Mouse (Mus musculus): ENCODE measurements around the gene Zbtb16. TPM values are rescaled to one million over a fixed set of nuclear protein-coding genes. Genes with fewer than 3 reads are reported as not detected.
A peak's percentile ranks its signal among the peaks of the same experiment; 100 is the strongest.

Zbtb16 gene
- polyA plus RNA-seq, 1 experiment from 2014 or later = 2.1 TPM

DNA sequence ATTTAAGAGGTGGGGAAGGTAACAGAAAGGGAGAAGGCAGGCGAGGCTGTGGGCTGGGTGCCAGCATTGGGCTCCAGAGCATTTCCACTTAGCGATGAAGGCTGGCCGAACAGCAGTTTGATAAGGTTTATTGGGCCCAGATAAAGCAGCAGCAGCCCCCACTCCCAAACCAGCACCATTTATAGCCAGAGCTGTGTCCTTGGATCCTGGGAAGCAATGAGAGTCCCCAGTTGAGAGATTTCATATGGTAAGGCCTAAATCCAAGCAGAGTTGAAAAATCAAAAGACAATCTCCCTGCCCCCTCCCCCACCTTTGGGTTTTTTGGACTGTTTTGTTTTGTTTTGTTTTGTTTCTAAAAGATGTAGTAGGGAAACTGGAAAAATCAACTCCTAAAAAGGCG lies 2.3 kb upstream of the Zbtb16 start:
- Histone ChIP-seq H3K27ac (no peak overlapping the region), H3K4me1 (peaks cover 33% of the 10 kb centered on the region), H3K4me2 (no peak overlapping the region), H3K9me3 (replicated peaks) (no peaks in the 10 kb centered on the region), H3K9ac (no peak overlapping the region), H3K4me3 (replicated peaks) (no peak overlapping the region), H3K36me3 (no peaks in the 10 kb centered on the region), H3K27me3 (peaks cover 79% of the 10 kb centered on the region)
- ATAC-seq (replicated peaks; ENCODE audit: low FRiP score) = no peak
- 37% methylated on average over 4 of the region's 4 CpGs for WGBS

DNA sequence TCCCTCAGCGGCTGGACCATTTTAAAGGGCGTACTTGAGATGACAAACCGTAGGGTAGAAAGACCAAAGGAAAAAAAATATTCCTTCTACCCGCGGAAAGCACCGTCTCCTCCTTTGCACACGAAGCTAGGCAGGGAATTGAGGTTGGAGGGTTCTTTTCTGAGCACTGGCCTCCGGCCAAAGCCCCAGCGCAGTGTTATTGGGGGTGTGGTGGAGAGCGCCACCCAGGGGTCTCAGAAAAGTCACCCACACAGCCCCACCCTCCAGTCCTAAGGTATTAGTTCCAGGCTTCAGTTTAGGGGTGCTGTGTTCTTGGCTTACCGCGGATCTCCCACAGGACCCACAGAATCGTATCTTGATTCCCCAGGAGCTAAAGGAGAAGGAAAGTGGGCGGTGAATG lies 1.2 kb upstream of the Zbtb16 start:
- Histone ChIP-seq H3K4me3 (replicated peaks) (peak overlapping the region; percentile 64; the same call in 1 of the 2 replicates), H3K27me3 (peaks cover 85% of the 10 kb centered on the region), H3K4me1 (peaks cover 33% of the 10 kb centered on the region), H3K36me3 (no peaks in the 10 kb centered on the region), H3K27ac (no peak overlapping the region), H3K4me2 (peak overlapping the region; percentile 98), H3K9ac (no peak overlapping the region), H3K9me3 (replicated peaks) (no peaks in the 10 kb centered on the region)
- 12% methylated on average over 14 of the region's 14 CpGs for WGBS
- ATAC-seq (replicated peaks; ENCODE audit: low FRiP score) = no peak

DNA sequence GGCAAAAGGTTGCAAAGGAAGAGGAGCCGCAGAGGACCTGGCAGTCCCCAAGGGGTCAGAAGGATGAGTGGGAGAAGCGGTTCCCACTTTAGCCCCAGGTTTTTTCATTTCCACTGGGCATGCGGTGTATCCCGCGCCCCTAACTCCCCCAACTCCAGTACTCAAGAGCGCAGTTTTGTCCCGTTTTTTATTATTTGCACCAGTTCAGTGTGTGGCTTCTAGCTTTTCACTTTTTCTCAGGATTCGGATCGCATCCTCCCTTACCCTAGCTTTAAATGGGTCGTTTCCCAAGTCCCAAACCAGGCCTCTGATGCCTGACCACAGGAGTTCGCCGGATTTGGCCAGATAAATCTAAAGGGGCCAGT lies 526 bp upstream of the Zbtb16 start:
- peak overlapping the region; percentile 64 for H3K4me3 ChIP-seq (replicated peaks)
- no peak overlapping the region for H3K27ac ChIP-seq
- no peaks in the 10 kb centered on the region for H3K9me3 ChIP-seq (replicated peaks)
- no peak; the same call in 1 of the 2 replicates for ATAC-seq (replicated peaks; ENCODE audit: low FRiP score)
- H3K4me1 ChIP-seq = peaks cover 33% of the 10 kb centered on the region
- H3K27me3 ChIP-seq = peaks cover 91% of the 10 kb centered on the region
- H3K9ac ChIP-seq = peak overlapping the region; percentile 50; the same call in 1 of the 2 replicates
- peak overlapping the region; percentile 98 for H3K4me2 ChIP-seq
- H3K36me3 ChIP-seq = no peaks in the 10 kb centered on the region
- WGBS = 1% methylated on average over 12 of the region's 12 CpGs

DNA sequence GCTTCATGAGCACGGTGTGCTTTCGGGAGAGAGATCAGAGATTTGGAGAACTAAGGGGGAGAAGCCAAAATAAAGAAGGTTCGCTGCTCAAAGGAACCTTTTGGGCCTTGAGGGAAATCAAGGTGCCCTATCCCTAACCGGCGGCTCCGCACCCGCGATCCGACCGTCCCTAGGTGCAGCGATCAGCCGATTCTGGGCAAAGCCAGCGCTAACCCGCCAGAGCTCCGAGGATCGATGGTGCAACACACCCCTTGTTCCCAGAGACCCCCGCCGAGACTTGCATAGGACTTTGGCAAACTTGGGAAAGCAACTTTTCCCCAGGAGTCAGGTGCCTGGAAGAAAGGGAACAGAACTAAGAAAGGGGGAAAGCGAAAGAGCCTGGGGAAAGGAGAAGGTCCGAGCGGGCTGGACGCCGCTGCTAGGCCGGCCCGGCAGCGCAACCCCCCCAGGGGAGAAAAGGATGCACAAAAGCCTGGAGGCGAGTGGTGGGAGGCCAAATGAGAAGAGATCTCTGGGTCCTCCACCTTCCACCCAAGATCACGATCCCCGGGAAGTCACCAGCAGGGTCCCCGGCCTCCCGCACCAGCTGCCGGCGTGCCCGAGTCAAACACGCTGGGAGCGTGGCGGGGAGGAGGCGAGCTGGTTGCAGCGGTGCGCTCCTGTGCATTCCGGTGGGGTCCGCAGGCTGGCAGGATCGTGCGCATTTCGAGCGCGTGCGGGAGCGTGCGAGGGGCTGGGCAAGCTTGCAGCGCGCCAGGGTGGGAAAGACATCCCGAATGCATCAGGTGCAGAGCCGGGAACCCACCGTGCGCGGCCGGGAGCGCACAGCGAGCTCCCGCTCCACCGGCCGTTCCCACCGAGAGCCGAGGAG lies 1.2 kb downstream of the Zbtb16 start:
- H3K9me3 ChIP-seq (replicated peaks) = no peaks in the 10 kb centered on the region
- under 1% methylated on average over 65 of the region's 65 CpGs for WGBS
- peak overlapping the region; percentile 98 for H3K4me2 ChIP-seq
- no peak overlapping the region for H3K27ac ChIP-seq
- peaks cover 33% of the 10 kb centered on the region for H3K4me1 ChIP-seq
- no peaks in the 10 kb centered on the region for H3K36me3 ChIP-seq
- peaks cover 95% of the 10 kb centered on the region for H3K27me3 ChIP-seq
- peak overlapping the region; percentile 33 for H3K9ac ChIP-seq
- ATAC-seq (replicated peaks; ENCODE audit: low FRiP score) = no peak
- peak overlapping the region; percentile 64 for H3K4me3 ChIP-seq (replicated peaks)

DNA sequence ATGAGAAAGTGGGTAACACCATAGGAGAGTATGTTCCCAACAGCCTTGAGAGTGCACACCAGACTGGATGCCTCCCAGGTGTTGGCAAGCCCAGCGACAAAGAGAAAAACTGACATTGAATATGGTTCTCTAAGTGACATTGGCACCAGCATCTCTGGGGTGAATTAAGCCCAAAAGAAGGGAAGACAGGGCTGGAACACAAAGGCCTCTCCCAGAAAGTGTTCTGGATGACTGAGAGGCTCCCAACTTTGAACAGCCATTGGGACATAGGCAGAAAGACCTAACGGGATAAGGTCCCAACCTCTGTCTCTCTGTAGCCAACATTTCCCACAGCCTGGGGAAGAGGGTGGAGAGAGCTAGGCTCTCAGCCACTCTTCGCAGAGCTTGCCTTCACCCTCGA lies 2.0 kb downstream of the Zbtb16 start:
- H3K27ac ChIP-seq = no peak overlapping the region
- no peak for ATAC-seq (replicated peaks; ENCODE audit: low FRiP score)
- peaks cover 33% of the 10 kb centered on the region for H3K4me1 ChIP-seq
- H3K4me3 ChIP-seq (replicated peaks) = peak overlapping the region; percentile 64
- 23% methylated on average over 4 of the region's 4 CpGs for WGBS
- H3K27me3 ChIP-seq = peaks cover 89% of the 10 kb centered on the region
- no peaks in the 10 kb centered on the region for H3K9me3 ChIP-seq (replicated peaks)
- H3K36me3 ChIP-seq = no peaks in the 10 kb centered on the region
- peak overlapping the region; percentile 98; the same call in 1 of the 2 replicates for H3K4me2 ChIP-seq
- no peak overlapping the region for H3K9ac ChIP-seq

DNA sequence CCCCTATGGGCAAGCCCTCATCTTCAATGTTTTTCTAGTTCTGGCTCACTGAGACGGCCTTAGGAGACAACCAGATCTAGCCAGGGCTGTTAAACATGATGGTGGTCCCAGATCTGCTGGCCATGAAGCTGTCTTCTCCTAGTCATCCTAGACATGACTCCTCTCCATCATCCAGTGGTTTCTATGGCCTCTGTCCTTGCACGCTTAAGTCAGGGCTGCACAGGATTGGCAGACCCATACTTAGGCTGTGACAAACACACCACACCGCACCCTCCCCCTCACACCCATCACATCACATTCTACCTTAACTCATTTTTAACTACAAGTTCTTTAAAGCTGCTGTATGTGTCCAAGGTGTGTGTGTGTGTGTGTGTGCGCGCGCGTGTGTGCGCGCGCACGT lies 2.5 kb downstream of the Zbtb16 start:
- no peak overlapping the region for H3K4me3 ChIP-seq (replicated peaks)
- H3K9me3 ChIP-seq (replicated peaks) = no peaks in the 10 kb centered on the region
- H3K4me1 ChIP-seq = peaks cover 31% of the 10 kb centered on the region
- H3K9ac ChIP-seq = no peak overlapping the region
- no peaks in the 10 kb centered on the region for H3K36me3 ChIP-seq
- H3K4me2 ChIP-seq = no peak overlapping the region
- WGBS = 88% methylated on average over 11 of the region's 11 CpGs
- no peak overlapping the region for H3K27ac ChIP-seq
- ATAC-seq (replicated peaks; ENCODE audit: low FRiP score) = no peak
- peaks cover 88% of the 10 kb centered on the region for H3K27me3 ChIP-seq

DNA sequence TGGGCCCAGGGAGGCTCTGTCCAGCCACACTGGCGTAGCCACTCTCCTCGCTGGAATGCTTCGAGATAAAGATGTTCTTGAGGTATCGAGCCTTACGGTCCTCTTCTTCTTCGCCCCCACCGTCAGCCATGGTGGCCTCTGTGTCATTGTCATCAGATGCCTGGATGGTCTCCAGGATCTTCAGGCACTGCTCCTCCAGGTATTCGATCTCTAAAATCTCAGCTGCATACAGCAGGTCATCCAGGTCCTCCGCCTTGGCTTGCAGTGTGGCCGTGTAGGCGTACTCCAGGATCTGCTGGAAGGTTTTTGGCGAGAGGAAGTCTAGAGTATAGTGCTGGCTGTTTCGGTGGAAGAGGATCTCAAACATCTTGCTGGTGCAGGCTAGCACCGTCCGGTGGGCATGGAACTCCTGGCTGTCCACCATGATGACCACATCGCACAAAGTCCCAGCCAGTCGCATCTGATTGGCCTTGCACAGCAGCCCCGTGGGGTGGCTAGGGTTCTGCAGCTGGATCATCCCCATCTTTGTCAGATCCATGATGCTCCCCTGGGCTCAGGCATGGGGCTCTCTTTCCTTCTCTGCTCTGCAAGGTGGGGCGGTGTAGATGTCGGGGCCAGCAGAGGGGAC lies 3.4 kb downstream of the Zbtb16 start:
- WGBS = 92% methylated on average over 20 of the region's 20 CpGs
- Histone ChIP-seq H3K27me3 (peaks cover 85% of the 10 kb centered on the region), H3K27ac (no peak overlapping the region), H3K9me3 (replicated peaks) (no peaks in the 10 kb centered on the region), H3K4me3 (replicated peaks) (no peak overlapping the region), H3K9ac (no peak overlapping the region), H3K36me3 (no peaks in the 10 kb centered on the region), H3K4me1 (peaks cover 27% of the 10 kb centered on the region), H3K4me2 (no peak overlapping the region)
- no peak for ATAC-seq (replicated peaks; ENCODE audit: low FRiP score)

DNA sequence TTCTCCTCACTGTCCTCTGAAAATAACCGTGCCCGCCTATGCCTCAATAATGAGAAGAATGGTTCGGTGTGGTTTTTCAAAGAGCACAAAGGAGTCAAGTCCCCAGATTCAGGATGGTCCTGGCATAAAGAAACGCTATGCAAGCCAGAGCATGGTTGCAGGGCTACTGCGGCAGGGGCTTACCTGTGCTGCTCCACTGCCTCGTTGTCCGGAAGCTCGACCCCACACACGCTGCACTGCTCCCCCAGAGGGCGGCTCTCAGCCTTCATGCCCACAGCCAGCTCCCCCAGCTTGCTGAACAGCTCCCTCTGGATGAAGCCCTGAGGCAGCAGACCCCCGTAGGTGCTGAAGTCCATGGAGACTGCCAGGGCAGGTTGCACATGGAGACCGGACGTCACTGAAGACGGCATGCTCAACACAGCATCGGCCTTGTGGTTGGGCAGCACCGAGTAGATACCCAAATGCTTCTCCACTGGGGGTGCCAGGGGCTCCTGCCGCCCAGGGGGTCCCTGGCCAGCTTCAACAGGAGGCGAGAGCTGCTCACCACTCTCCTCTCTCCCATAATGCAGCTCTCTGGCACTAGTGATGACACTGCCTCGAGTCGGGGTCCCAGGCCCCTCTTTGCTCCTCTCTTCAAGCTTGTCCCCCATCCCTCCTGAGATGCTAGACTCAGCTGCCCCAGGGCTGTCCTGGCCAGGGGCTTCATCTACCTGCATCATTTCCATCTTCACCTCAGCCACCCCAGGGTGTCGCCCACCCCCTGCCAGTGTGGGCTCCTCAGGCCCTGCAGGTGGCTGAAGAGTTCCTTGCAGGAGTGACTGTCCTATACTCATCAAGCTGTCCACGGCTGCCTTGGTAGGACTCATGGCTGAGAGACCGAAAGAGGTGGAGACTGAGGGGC lies 4.2 kb downstream of the Zbtb16 start:
- peaks cover 21% of the 10 kb centered on the region for H3K4me1 ChIP-seq
- H3K27ac ChIP-seq = no peak overlapping the region
- no peak overlapping the region for H3K4me3 ChIP-seq (replicated peaks)
- no peak overlapping the region for H3K9ac ChIP-seq
- no peak for ATAC-seq (replicated peaks; ENCODE audit: low FRiP score)
- H3K36me3 ChIP-seq = no peaks in the 10 kb centered on the region
- H3K4me2 ChIP-seq = no peak overlapping the region
- no peaks in the 10 kb centered on the region for H3K9me3 ChIP-seq (replicated peaks)
- WGBS = 82% methylated on average over 23 of the region's 23 CpGs
- peaks cover 80% of the 10 kb centered on the region for H3K27me3 ChIP-seq

DNA sequence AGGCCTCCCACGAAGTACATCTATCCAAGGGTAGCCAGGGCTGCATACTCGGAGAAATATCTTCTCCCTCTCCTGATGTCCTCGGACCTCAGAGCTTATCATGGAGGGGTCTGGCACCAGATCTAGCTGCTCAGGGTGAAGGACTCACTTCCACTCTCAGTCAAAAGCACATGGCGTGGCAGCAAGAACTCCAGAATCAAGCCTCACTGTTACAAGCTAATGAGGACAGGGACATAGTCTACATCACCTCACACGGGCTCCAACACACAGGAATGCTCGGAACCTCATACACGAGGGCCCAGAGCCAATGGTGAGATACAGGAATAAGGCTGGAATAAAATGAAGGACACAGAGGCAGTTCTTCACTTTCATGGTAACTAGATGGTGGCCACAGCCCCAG lies 7.2 kb downstream of the Zbtb16 start:
- H3K27ac ChIP-seq = no peak overlapping the region
- H3K36me3 ChIP-seq = no peaks in the 10 kb centered on the region
- no peaks in the 10 kb centered on the region for H3K4me1 ChIP-seq
- H3K9ac ChIP-seq = no peak overlapping the region
- peaks cover 61% of the 10 kb centered on the region for H3K27me3 ChIP-seq
- 79% methylated on average over 7 of the region's 7 CpGs for WGBS
- no peak overlapping the region for H3K4me2 ChIP-seq
- ATAC-seq (replicated peaks; ENCODE audit: low FRiP score) = no peak
- no peak overlapping the region for H3K4me3 ChIP-seq (replicated peaks)
- H3K9me3 ChIP-seq (replicated peaks) = no peaks in the 10 kb centered on the region

DNA sequence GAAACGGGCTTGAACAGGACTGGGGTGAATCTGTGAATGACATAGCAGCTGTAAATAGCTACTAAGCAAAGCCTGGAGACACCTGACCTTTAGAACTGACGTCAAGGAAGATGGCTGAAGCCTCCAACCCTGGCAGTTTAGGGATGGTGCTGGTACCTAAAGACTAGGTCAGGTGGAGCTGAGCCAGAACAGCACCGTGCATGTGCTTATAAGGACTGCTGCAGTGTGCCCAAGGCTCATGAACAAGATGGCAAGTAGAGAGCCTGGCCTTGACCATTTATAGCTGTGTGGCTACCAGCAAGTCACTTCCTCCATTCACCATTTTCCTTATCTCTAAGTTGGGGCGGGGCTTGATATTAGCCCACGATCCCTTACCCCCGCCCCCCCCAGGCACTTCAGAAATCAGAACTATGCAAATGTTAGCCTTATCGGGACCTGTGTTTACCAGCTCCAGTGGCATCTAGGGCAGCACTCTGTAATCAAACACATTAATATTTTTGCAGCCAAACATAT lies 9.6 kb downstream of the Zbtb16 start:
- H3K27me3 ChIP-seq = peaks cover 54% of the 10 kb centered on the region
- no peaks in the 10 kb centered on the region for H3K9me3 ChIP-seq (replicated peaks)
- H3K4me1 ChIP-seq = peaks cover 11% of the 10 kb centered on the region; the same call in 1 of the 2 replicates
- no peak overlapping the region for H3K27ac ChIP-seq
- WGBS = 82% methylated on average over 7 of the region's 7 CpGs
- H3K4me3 ChIP-seq (replicated peaks) = no peak overlapping the region
- no peak overlapping the region for H3K4me2 ChIP-seq
- no peak for ATAC-seq (replicated peaks; ENCODE audit: low FRiP score)
- H3K9ac ChIP-seq = no peak overlapping the region
- no peaks in the 10 kb centered on the region for H3K36me3 ChIP-seq

DNA sequence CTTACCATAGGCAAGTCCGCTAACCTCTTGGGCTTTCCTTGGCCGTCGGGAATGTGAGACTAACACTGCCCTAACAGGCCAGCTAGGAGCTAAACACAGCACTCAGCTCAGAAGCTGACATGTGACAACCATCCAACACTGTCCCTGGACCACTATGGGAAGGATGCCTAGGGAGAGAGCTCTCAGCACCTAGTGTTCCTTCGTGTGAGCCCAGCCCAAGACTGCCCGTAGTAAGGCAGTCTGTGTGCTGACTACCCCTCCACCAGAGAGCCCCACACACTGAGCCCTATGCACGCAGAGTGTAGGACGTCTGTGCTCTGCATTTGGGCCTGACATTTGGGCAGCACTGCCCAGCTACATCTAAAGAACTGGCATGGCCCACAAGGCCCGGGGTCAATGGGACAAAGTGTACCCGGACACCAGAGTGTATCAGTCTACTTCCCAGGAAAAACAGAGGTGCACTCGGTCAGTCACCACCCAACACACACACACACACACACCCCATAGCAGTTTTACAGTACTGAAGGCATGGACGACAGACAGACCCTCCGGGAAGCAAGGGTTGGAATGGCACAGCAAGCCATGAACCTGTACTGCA lies 11.4 kb downstream of the Zbtb16 start:
- peaks cover 48% of the 10 kb centered on the region for H3K27me3 ChIP-seq
- H3K4me1 ChIP-seq = peaks cover 11% of the 10 kb centered on the region; the same call in 1 of the 2 replicates
- WGBS = 78% methylated on average over 12 of the region's 12 CpGs
- ATAC-seq (replicated peaks; ENCODE audit: low FRiP score) = no peak
- H3K4me3 ChIP-seq (replicated peaks) = no peak overlapping the region
- no peak overlapping the region for H3K4me2 ChIP-seq
- H3K9ac ChIP-seq = no peak overlapping the region
- no peak overlapping the region for H3K27ac ChIP-seq
- no peaks in the 10 kb centered on the region for H3K36me3 ChIP-seq
- H3K9me3 ChIP-seq (replicated peaks) = no peaks in the 10 kb centered on the region
